Mouse (Mus musculus): Measurements from ENCODE around the gene Psmb3. TPM values are rescaled to one million over a fixed set of nuclear protein-coding genes. Genes with fewer than 3 reads are reported as not detected.
A peak's percentile ranks its signal among the peaks of the same experiment; 100 is the strongest.
"Not testable (repeated sequence)": the region's sequence is repeated elsewhere in the genome, so short reads cannot be mapped to it uniquely, and the experiment has no call there.

Psmb3 gene
- total RNA-seq, 4 experiments from 2014 or later: 117 to 140 (median 132) TPM

- no peak for DNase-seq (ENCODE audit: low spot score in 2 of 2)
Observed at GRCm38 (mm10) chr11:97714784-97715760, 11.9 kb downstream of the Psmb3 start.

- no peak for DNase-seq (ENCODE audit: low spot score in 2 of 2)
Observed at GRCm38 (mm10) chr11:97716021-97716420, 12.8 kb downstream of the Psmb3 start.

GRCm38 (mm10) chr11:97717369-97718280 lies 14.4 kb downstream of the Psmb3 start:
- no peak for DNase-seq (ENCODE audit: low spot score in 2 of 2)

GRCm38 (mm10) chr11:97718281-97718860 lies 15.2 kb downstream of the Psmb3 start:
- no peak for DNase-seq (ENCODE audit: low spot score in 2 of 2)

GRCm38 (mm10) chr11:97719041-97719440 lies 15.8 kb downstream of the Psmb3 start:
- no peak for DNase-seq (ENCODE audit: low spot score in 2 of 2)

GRCm38 (mm10) chr11:97721338-97721737 lies 18.1 kb downstream of the Psmb3 start:
- DNase-seq (ENCODE audit: low spot score in 2 of 2): no peak

GRCm38 (mm10) chr11:97723709-97724108 lies 20.5 kb downstream of the Psmb3 start:
- DNase-seq (ENCODE audit: low spot score in 2 of 2): no peak

GRCm38 (mm10) chr11:97728311-97728710 lies 25.1 kb downstream of the Psmb3 start:
- DNase-seq (ENCODE audit: low spot score in 2 of 2): no peak

GRCm38 (mm10) chr11:97728730-97729129 lies 25.5 kb downstream of the Psmb3 start:
- no peak for DNase-seq (ENCODE audit: low spot score in 2 of 2)

GRCm38 (mm10) chr11:97733689-97734088 lies 30.5 kb downstream of the Psmb3 start:
- no peak for DNase-seq (ENCODE audit: low spot score in 2 of 2)

- not testable (repeated sequence) for DNase-seq (ENCODE audit: low spot score in 2 of 2)
Observed at GRCm38 (mm10) chr11:97734810-97735209, 31.6 kb downstream of the Psmb3 start.

- no peak for DNase-seq (ENCODE audit: low spot score in 2 of 2)
Observed at GRCm38 (mm10) chr11:97736645-97737044, 33.4 kb downstream of the Psmb3 start.

GRCm38 (mm10) chr11:97737600-97737999 lies 34.4 kb downstream of the Psmb3 start:
- no peak for DNase-seq (ENCODE audit: low spot score in 2 of 2)

GRCm38 (mm10) chr11:97738703-97739102 lies 35.5 kb downstream of the Psmb3 start:
- no peak for DNase-seq (ENCODE audit: low spot score in 2 of 2)

- DNase-seq (ENCODE audit: low spot score in 2 of 2): no peak
Observed at GRCm38 (mm10) chr11:97739155-97739554, 36.0 kb downstream of the Psmb3 start.

GRCm38 (mm10) chr11:97740190-97740589 lies 37.0 kb downstream of the Psmb3 start:
- no peak for DNase-seq (ENCODE audit: low spot score in 2 of 2)

GRCm38 (mm10) chr11:97742157-97742556 lies 39.0 kb downstream of the Psmb3 start:
- DNase-seq (ENCODE audit: low spot score in 2 of 2): no peak

- DNase-seq (ENCODE audit: low spot score in 2 of 2): no peak
Observed at GRCm38 (mm10) chr11:97742591-97742990, 39.4 kb downstream of the Psmb3 start.

- DNase-seq (ENCODE audit: low spot score in 2 of 2): no peak
Observed at GRCm38 (mm10) chr11:97743423-97743822, 40.2 kb downstream of the Psmb3 start.

- DNase-seq (ENCODE audit: low spot score in 2 of 2): peak; percentile 52 to 53
Observed at GRCm38 (mm10) chr11:97744063-97744717, 41.0 kb downstream of the Psmb3 start, which contains the start of gene Pip4k2b. TSS of gene Pip4k2b (minus strand) at chr11:97744704.

Measured in left cerebral cortex, adult 8-10 months (tissue).